Mouse (Mus musculus): Measurements from ENCODE around the gene Ube2h. TPM values are rescaled to one million over a fixed set of nuclear protein-coding genes. Genes with fewer than 3 reads are reported as not detected.

Ube2h gene
- polyA plus RNA-seq, 1 experiment from 2014 or later = 60.5 TPM

GRCm38 (mm10) chr6:30172441-30172819, 131.9 kb downstream of the Ube2h start:
- Histone ChIP-seq H3K4me3 (ENCODE audit: low read depth, low read length) (peak overlapping the region; percentile 32), H3K4me1 (ENCODE audit: control insufficient read depth, insufficient read depth, low read length) (peaks cover 15% of the 10 kb centered on the region), H3K4me2 (replicated peaks; ENCODE audit: low read depth, low read length) (peak overlapping the region; percentile 44), H3K9me3 (ENCODE audit: control insufficient read depth, low read depth, low read length) (no peaks in the 10 kb centered on the region), H3K9ac (replicated peaks; ENCODE audit: low read depth, low read length) (no peak overlapping the region), H3K36me3 (ENCODE audit: control insufficient read depth, insufficient read depth, low read length) (no peaks in the 10 kb centered on the region), H3K27me3 (ENCODE audit: control insufficient read depth, insufficient read depth, low read length) (peaks cover 41% of the 10 kb centered on the region), H3K27ac (ENCODE audit: low read length) (no peak overlapping the region)
- 10% methylated on average over 8 of the region's 8 CpGs for WGBS
- no peak for ATAC-seq (ENCODE audit: insufficient number of reproducible peaks, insufficient read depth, low FRiP score, low read depth)

- Histone ChIP-seq H3K27me3 (ENCODE audit: control insufficient read depth, insufficient read depth, low read length) (peaks cover 41% of the 10 kb centered on the region), H3K4me1 (ENCODE audit: control insufficient read depth, insufficient read depth, low read length) (peaks cover 19% of the 10 kb centered on the region), H3K9me3 (ENCODE audit: control insufficient read depth, low read depth, low read length) (no peaks in the 10 kb centered on the region), H3K4me2 (replicated peaks; ENCODE audit: low read depth, low read length) (no peak overlapping the region), H3K4me3 (ENCODE audit: low read depth, low read length) (no peak overlapping the region), H3K36me3 (ENCODE audit: control insufficient read depth, insufficient read depth, low read length) (no peaks in the 10 kb centered on the region), H3K9ac (replicated peaks; ENCODE audit: low read depth, low read length) (no peak overlapping the region), H3K27ac (ENCODE audit: low read length) (no peak overlapping the region)
- no peak for ATAC-seq (ENCODE audit: insufficient number of reproducible peaks, insufficient read depth, low FRiP score, low read depth)
- 22% methylated on average over 10 of the region's 10 CpGs for WGBS
Observed at GRCm38 (mm10) chr6:30171967-30172366, 132.4 kb downstream of the Ube2h start.

GRCm38 (mm10) chr6:30171226-30171625, 133.1 kb downstream of the Ube2h start:
- Histone ChIP-seq H3K27ac (ENCODE audit: low read length) (no peak overlapping the region), H3K4me1 (ENCODE audit: control insufficient read depth, insufficient read depth, low read length) (peaks cover 19% of the 10 kb centered on the region), H3K9me3 (ENCODE audit: control insufficient read depth, low read depth, low read length) (no peaks in the 10 kb centered on the region), H3K4me3 (ENCODE audit: low read depth, low read length) (no peak overlapping the region), H3K9ac (replicated peaks; ENCODE audit: low read depth, low read length) (no peak overlapping the region), H3K4me2 (replicated peaks; ENCODE audit: low read depth, low read length) (no peak overlapping the region), H3K27me3 (ENCODE audit: control insufficient read depth, insufficient read depth, low read length) (peaks cover 41% of the 10 kb centered on the region), H3K36me3 (ENCODE audit: control insufficient read depth, insufficient read depth, low read length) (no peaks in the 10 kb centered on the region)
- 25% methylated on average over 8 of the region's 8 CpGs for WGBS
- no peak for ATAC-seq (ENCODE audit: insufficient number of reproducible peaks, insufficient read depth, low FRiP score, low read depth)

GRCm38 (mm10) chr6:30169148-30169547, 135.2 kb downstream of the Ube2h start:
- Histone ChIP-seq H3K4me2 (replicated peaks; ENCODE audit: low read depth, low read length) (no peak overlapping the region), H3K27ac (ENCODE audit: low read length) (no peak overlapping the region), H3K9ac (replicated peaks; ENCODE audit: low read depth, low read length) (no peak overlapping the region), H3K4me1 (ENCODE audit: control insufficient read depth, insufficient read depth, low read length) (peaks cover 17% of the 10 kb centered on the region), H3K27me3 (ENCODE audit: control insufficient read depth, insufficient read depth, low read length) (peaks cover 28% of the 10 kb centered on the region), H3K9me3 (ENCODE audit: control insufficient read depth, low read depth, low read length) (no peaks in the 10 kb centered on the region), H3K36me3 (ENCODE audit: control insufficient read depth, insufficient read depth, low read length) (no peaks in the 10 kb centered on the region), H3K4me3 (ENCODE audit: low read depth, low read length) (no peak overlapping the region)
- WGBS = 73% methylated on average over 12 of the region's 12 CpGs
- ATAC-seq (ENCODE audit: insufficient number of reproducible peaks, insufficient read depth, low FRiP score, low read depth) = no peak

- peaks cover 11% of the 10 kb centered on the region for H3K4me1 ChIP-seq (ENCODE audit: control insufficient read depth, insufficient read depth, low read length)
- no peak overlapping the region for H3K27ac ChIP-seq (ENCODE audit: low read length)
- H3K4me3 ChIP-seq (ENCODE audit: low read depth, low read length) = no peak overlapping the region
- H3K4me2 ChIP-seq (replicated peaks; ENCODE audit: low read depth, low read length) = no peak overlapping the region
- WGBS = 77% methylated on average over 3 of the region's 3 CpGs
- ATAC-seq (ENCODE audit: insufficient number of reproducible peaks, insufficient read depth, low FRiP score, low read depth) = no peak
- H3K9me3 ChIP-seq (ENCODE audit: control insufficient read depth, low read depth, low read length) = no peaks in the 10 kb centered on the region
- H3K27me3 ChIP-seq (ENCODE audit: control insufficient read depth, insufficient read depth, low read length) = peaks cover 20% of the 10 kb centered on the region
- no peaks in the 10 kb centered on the region for H3K36me3 ChIP-seq (ENCODE audit: control insufficient read depth, insufficient read depth, low read length)
- H3K9ac ChIP-seq (replicated peaks; ENCODE audit: low read depth, low read length) = no peak overlapping the region
Observed at GRCm38 (mm10) chr6:30168275-30168674, 136.1 kb downstream of the Ube2h start.

- Histone ChIP-seq H3K9me3 (ENCODE audit: control insufficient read depth, low read depth, low read length) (no peaks in the 10 kb centered on the region), H3K4me1 (ENCODE audit: control insufficient read depth, insufficient read depth, low read length) (peaks cover 10% of the 10 kb centered on the region), H3K27ac (ENCODE audit: low read length) (no peak overlapping the region), H3K4me3 (ENCODE audit: low read depth, low read length) (no peak overlapping the region), H3K27me3 (ENCODE audit: control insufficient read depth, insufficient read depth, low read length) (peaks cover 12% of the 10 kb centered on the region), H3K4me2 (replicated peaks; ENCODE audit: low read depth, low read length) (no peak overlapping the region), H3K9ac (replicated peaks; ENCODE audit: low read depth, low read length) (no peak overlapping the region), H3K36me3 (ENCODE audit: control insufficient read depth, insufficient read depth, low read length) (no peaks in the 10 kb centered on the region)
- 28% methylated on average over 11 of the region's 11 CpGs for WGBS
- no peak for ATAC-seq (ENCODE audit: insufficient number of reproducible peaks, insufficient read depth, low FRiP score, low read depth)
Observed at GRCm38 (mm10) chr6:30167192-30167591, 137.1 kb downstream of the Ube2h start.

- H3K9me3 ChIP-seq (ENCODE audit: control insufficient read depth, low read depth, low read length) = no peaks in the 10 kb centered on the region
- no peak overlapping the region for H3K27ac ChIP-seq (ENCODE audit: low read length)
- H3K36me3 ChIP-seq (ENCODE audit: control insufficient read depth, insufficient read depth, low read length) = no peaks in the 10 kb centered on the region
- H3K4me1 ChIP-seq (ENCODE audit: control insufficient read depth, insufficient read depth, low read length) = peaks cover 13% of the 10 kb centered on the region
- WGBS = 62% methylated on average over 3 of the region's 3 CpGs
- no peak for ATAC-seq (ENCODE audit: insufficient number of reproducible peaks, insufficient read depth, low FRiP score, low read depth)
- H3K9ac ChIP-seq (replicated peaks; ENCODE audit: low read depth, low read length) = no peak overlapping the region
- no peak overlapping the region for H3K4me2 ChIP-seq (replicated peaks; ENCODE audit: low read depth, low read length)
- H3K27me3 ChIP-seq (ENCODE audit: control insufficient read depth, insufficient read depth, low read length) = peaks cover 11% of the 10 kb centered on the region
- no peak overlapping the region for H3K4me3 ChIP-seq (ENCODE audit: low read depth, low read length)
Observed at GRCm38 (mm10) chr6:30166349-30166748, 138.0 kb downstream of the Ube2h start.

GRCm38 (mm10) chr6:30162091-30162490, 142.2 kb downstream of the Ube2h start:
- no peaks in the 10 kb centered on the region for H3K27me3 ChIP-seq (ENCODE audit: control insufficient read depth, insufficient read depth, low read length)
- no peak overlapping the region for H3K4me3 ChIP-seq (ENCODE audit: low read depth, low read length)
- H3K4me2 ChIP-seq (replicated peaks; ENCODE audit: low read depth, low read length) = no peak overlapping the region
- peaks cover 8% of the 10 kb centered on the region; the same call in 1 of the 2 replicates for H3K4me1 ChIP-seq (ENCODE audit: control insufficient read depth, insufficient read depth, low read length)
- H3K36me3 ChIP-seq (ENCODE audit: control insufficient read depth, insufficient read depth, low read length) = no peaks in the 10 kb centered on the region
- no peaks in the 10 kb centered on the region for H3K9me3 ChIP-seq (ENCODE audit: control insufficient read depth, low read depth, low read length)
- H3K9ac ChIP-seq (replicated peaks; ENCODE audit: low read depth, low read length) = no peak overlapping the region
- 43% methylated on average over 7 of the region's 7 CpGs for WGBS
- no peak overlapping the region for H3K27ac ChIP-seq (ENCODE audit: low read length)
- no peak for ATAC-seq (ENCODE audit: insufficient number of reproducible peaks, insufficient read depth, low FRiP score, low read depth)

- 64% methylated on average over 2 of the region's 2 CpGs for WGBS
Observed at GRCm38 (mm10) chr6:30161618-30162017, 142.7 kb downstream of the Ube2h start.

More at GRCm38 (mm10) chr6:30161618-30162017, 142.7 kb downstream of the Ube2h start:
- Histone ChIP-seq H3K4me1 (ENCODE audit: control insufficient read depth, insufficient read depth, low read length) (peaks cover 8% of the 10 kb centered on the region; the same call in 1 of the 2 replicates), H3K4me3 (ENCODE audit: low read depth, low read length) (no peak overlapping the region), H3K27me3 (ENCODE audit: control insufficient read depth, insufficient read depth, low read length) (no peaks in the 10 kb centered on the region), H3K9ac (replicated peaks; ENCODE audit: low read depth, low read length) (no peak overlapping the region), H3K4me2 (replicated peaks; ENCODE audit: low read depth, low read length) (no peak overlapping the region), H3K27ac (ENCODE audit: low read length) (no peak overlapping the region), H3K36me3 (ENCODE audit: control insufficient read depth, insufficient read depth, low read length) (no peaks in the 10 kb centered on the region), H3K9me3 (ENCODE audit: control insufficient read depth, low read depth, low read length) (no peaks in the 10 kb centered on the region)
- no peak for ATAC-seq (ENCODE audit: insufficient number of reproducible peaks, insufficient read depth, low FRiP score, low read depth)
